Mouse (Mus musculus): Measurements from ENCODE around the gene Olfr355. TPM values are rescaled to one million over a fixed set of nuclear protein-coding genes. Genes with fewer than 3 reads are reported as not detected.

The Olfr355 gene
- total and polyA plus RNA-seq, 3 experiments = not detected

- TF ChIP-seq TAL1 (IDR thresholded peaks at IDR 0.05; ENCODE audit: low read length) = no peak
- no peak for TF ChIP-seq NRF1 (IDR thresholded peaks at IDR 0.05; ENCODE audit: insufficient read depth, low read depth, low read length, poor library complexity, severe bottlenecking)
- TF ChIP-seq EP300 (IDR thresholded peaks at IDR 0.05; ENCODE audit: low read depth in 1 of 2, low read length in 2 of 2) = no peak
- Histone ChIP-seq H3K4me3 (ENCODE audit: control insufficient read depth in 1 of 2, insufficient read depth in 1 of 2, low read depth in 2 of 2, low read length in 2 of 2) (no peak within 1 kb of the TSS), H3K4me1 (ENCODE audit: control insufficient read depth in 1 of 2, insufficient read depth in 2 of 2, low read length in 2 of 2) (no peaks in the 10 kb centered on the region), H3K79me2 (ENCODE audit: control insufficient read depth, insufficient read depth, low read length, poor library complexity) (no peaks in the 10 kb centered on the region), H3K9ac (ENCODE audit: control insufficient read depth, low read depth, low read length, poor library complexity, severe bottlenecking) (no peak within 1 kb of the TSS), H3K27me3 (ENCODE audit: control insufficient read depth in 1 of 2, insufficient read depth in 2 of 2, low read length in 2 of 2) (no peaks in the 10 kb centered on the region), H3K36me3 (ENCODE audit: control insufficient read depth in 1 of 2, insufficient read depth in 2 of 2, low read length in 2 of 2) (no peaks in the 10 kb centered on the region), H3K27ac (ENCODE audit: control insufficient read depth, low read depth, low read length) (no peak within 1 kb of the TSS), H3K9me3 (replicated peaks; ENCODE audit: insufficient read depth, low read length) (no peaks in the 10 kb centered on the region)
- no peak for DNase-seq (ENCODE audit: low read depth, low spot score)
Measured at GRCm38 (mm10) chr2:36892836-36893235, 35.9 kb downstream of the Olfr355 start, which contains the start of gene Olfr353. Olfr353 (minus strand) TSS chr2:36892936.

Other genes starting within 250 kb of the Olfr355 start
- not detected in 2 replicates for gene Olfr346, start 243.1 kb downstream of the Olfr355 start, total RNA-seq (2012; rRNA removed)
- gene Olfr346, start 243.1 kb downstream of the Olfr355 start, polyA plus RNA-seq (2012; ENCODE audit: insufficient read depth in 1 of 2, insufficient read length in 2 of 2, low read depth in 1 of 2, low replicate concordance in 2 of 2, missing spikeins in 1 of 2) = not detected
- not detected in 2 replicates for gene Olfr347, start 197.0 kb downstream of the Olfr355 start, total RNA-seq (2012; rRNA removed)
- gene Olfr347, start 197.0 kb downstream of the Olfr355 start, polyA plus RNA-seq (2012; ENCODE audit: insufficient read depth in 1 of 2, insufficient read length in 2 of 2, low read depth in 1 of 2, low replicate concordance in 2 of 2, missing spikeins in 1 of 2) = not detected
- not detected in 2 replicates for gene Olfr348, start 144.6 kb downstream of the Olfr355 start, total RNA-seq (2012; rRNA removed)
- gene Olfr348, start 144.6 kb downstream of the Olfr355 start, polyA plus RNA-seq (2012; ENCODE audit: insufficient read depth in 1 of 2, insufficient read length in 2 of 2, low read depth in 1 of 2, low replicate concordance in 2 of 2, missing spikeins in 1 of 2) = not detected
- gene Olfr50, start 138.4 kb downstream of the Olfr355 start, total RNA-seq (2012; rRNA removed) = not detected in 2 replicates
- gene Olfr50, start 138.4 kb downstream of the Olfr355 start, polyA plus RNA-seq (2012; ENCODE audit: insufficient read depth in 1 of 2, insufficient read length in 2 of 2, low read depth in 1 of 2, low replicate concordance in 2 of 2, missing spikeins in 1 of 2) = not detected
- not detected in 2 replicates for gene Olfr3, start 111.9 kb downstream of the Olfr355 start, total RNA-seq (2012; rRNA removed)
- gene Olfr3, start 111.9 kb downstream of the Olfr355 start, polyA plus RNA-seq (2012; ENCODE audit: insufficient read depth in 1 of 2, insufficient read length in 2 of 2, low read depth in 1 of 2, low replicate concordance in 2 of 2, missing spikeins in 1 of 2) = not detected
- not detected in 2 replicates for gene Olfr350, start 82.6 kb downstream of the Olfr355 start, total RNA-seq (2012; rRNA removed)
- gene Olfr350, start 82.6 kb downstream of the Olfr355 start, polyA plus RNA-seq (2012; ENCODE audit: insufficient read depth in 1 of 2, insufficient read length in 2 of 2, low read depth in 1 of 2, low replicate concordance in 2 of 2, missing spikeins in 1 of 2) = not detected
- gene Olfr351, start 66.2 kb downstream of the Olfr355 start, total RNA-seq (2012; rRNA removed) = not detected in 2 replicates
- not detected for gene Olfr351, start 66.2 kb downstream of the Olfr355 start, polyA plus RNA-seq (2012; ENCODE audit: insufficient read depth in 1 of 2, insufficient read length in 2 of 2, low read depth in 1 of 2, low replicate concordance in 2 of 2, missing spikeins in 1 of 2)
- not detected in 2 replicates for gene Olfr352, start 60.4 kb downstream of the Olfr355 start, total RNA-seq (2012; rRNA removed)
- not detected for gene Olfr352, start 60.4 kb downstream of the Olfr355 start, polyA plus RNA-seq (2012; ENCODE audit: insufficient read depth in 1 of 2, insufficient read length in 2 of 2, low read depth in 1 of 2, low replicate concordance in 2 of 2, missing spikeins in 1 of 2)
- not detected in 2 replicates for gene Olfr353, start 36.0 kb downstream of the Olfr355 start, total RNA-seq (2012; rRNA removed)
- not detected for gene Olfr353, start 36.0 kb downstream of the Olfr355 start, polyA plus RNA-seq (2012; ENCODE audit: insufficient read depth in 1 of 2, insufficient read length in 2 of 2, low read depth in 1 of 2, low replicate concordance in 2 of 2, missing spikeins in 1 of 2)
- not detected in 2 replicates for gene Olfr354, start 23.2 kb downstream of the Olfr355 start, total RNA-seq (2012; rRNA removed)
- not detected for gene Olfr354, start 23.2 kb downstream of the Olfr355 start, polyA plus RNA-seq (2012; ENCODE audit: insufficient read depth in 1 of 2, insufficient read length in 2 of 2, low read depth in 1 of 2, low replicate concordance in 2 of 2, missing spikeins in 1 of 2)
- gene Olfr356, start 8.2 kb upstream of the Olfr355 start, total RNA-seq (2012; rRNA removed) = not detected in 2 replicates
- gene Olfr356, start 8.2 kb upstream of the Olfr355 start, polyA plus RNA-seq (2012; ENCODE audit: insufficient read depth in 1 of 2, insufficient read length in 2 of 2, low read depth in 1 of 2, low replicate concordance in 2 of 2, missing spikeins in 1 of 2) = not detected
- gene Olfr357, start 64.9 kb upstream of the Olfr355 start, total RNA-seq (2012; rRNA removed) = not detected in 2 replicates
- not detected for gene Olfr357, start 64.9 kb upstream of the Olfr355 start, polyA plus RNA-seq (2012; ENCODE audit: insufficient read depth in 1 of 2, insufficient read length in 2 of 2, low read depth in 1 of 2, low replicate concordance in 2 of 2, missing spikeins in 1 of 2)
- gene Olfr358, start 80.4 kb upstream of the Olfr355 start, total RNA-seq (2012; rRNA removed) = not detected in 2 replicates
- not detected for gene Olfr358, start 80.4 kb upstream of the Olfr355 start, polyA plus RNA-seq (2012; ENCODE audit: insufficient read depth in 1 of 2, insufficient read length in 2 of 2, low read depth in 1 of 2, low replicate concordance in 2 of 2, missing spikeins in 1 of 2)
- not detected in 2 replicates for gene Olfr360, start 136.8 kb upstream of the Olfr355 start, total RNA-seq (2012; rRNA removed)
- not detected for gene Olfr360, start 136.8 kb upstream of the Olfr355 start, polyA plus RNA-seq (2012; ENCODE audit: insufficient read depth in 1 of 2, insufficient read length in 2 of 2, low read depth in 1 of 2, low replicate concordance in 2 of 2, missing spikeins in 1 of 2)
- gene Olfr361, start 160.4 kb upstream of the Olfr355 start, total RNA-seq (2012; rRNA removed) = not detected in 2 replicates
- not detected for gene Olfr361, start 160.4 kb upstream of the Olfr355 start, polyA plus RNA-seq (2012; ENCODE audit: insufficient read depth in 1 of 2, insufficient read length in 2 of 2, low read depth in 1 of 2, low replicate concordance in 2 of 2, missing spikeins in 1 of 2)
- gene Olfr362, start 189.0 kb upstream of the Olfr355 start, total RNA-seq (2012; rRNA removed) = not detected in 2 replicates
- not detected for gene Olfr362, start 189.0 kb upstream of the Olfr355 start, polyA plus RNA-seq (2012; ENCODE audit: insufficient read depth in 1 of 2, insufficient read length in 2 of 2, low read depth in 1 of 2, low replicate concordance in 2 of 2, missing spikeins in 1 of 2)
- gene Olfr364-ps1, start 210.4 kb upstream of the Olfr355 start, total RNA-seq (2012; rRNA removed) = not detected in 2 replicates
- gene Olfr364-ps1, start 210.4 kb upstream of the Olfr355 start, polyA plus RNA-seq (2012; ENCODE audit: insufficient read depth in 1 of 2, insufficient read length in 2 of 2, low read depth in 1 of 2, low replicate concordance in 2 of 2, missing spikeins in 1 of 2) = not detected

All from MEL (cell line).